Mouse (Mus musculus) kidney, postnatal 4 days (tissue): Measurements from ENCODE around the gene Gtf3c3.

Source experiments
- DNase-seq, 2 experiments: peaks; one replicate each; pipeline ENCODE4 v3.0.0; 2021; ENCODE audit warnings: mixed read lengths in 2 of 2

The Gtf3c3 gene

GRCm38 (mm10) chr1:54438340-54439079 lies at the start of gene Gtf3c3:
Gene Gtf3c3, minus strand, starts transcription at chr1:54438971.
- DNase-seq, result peak; percentile 87 to 89

DNA sequence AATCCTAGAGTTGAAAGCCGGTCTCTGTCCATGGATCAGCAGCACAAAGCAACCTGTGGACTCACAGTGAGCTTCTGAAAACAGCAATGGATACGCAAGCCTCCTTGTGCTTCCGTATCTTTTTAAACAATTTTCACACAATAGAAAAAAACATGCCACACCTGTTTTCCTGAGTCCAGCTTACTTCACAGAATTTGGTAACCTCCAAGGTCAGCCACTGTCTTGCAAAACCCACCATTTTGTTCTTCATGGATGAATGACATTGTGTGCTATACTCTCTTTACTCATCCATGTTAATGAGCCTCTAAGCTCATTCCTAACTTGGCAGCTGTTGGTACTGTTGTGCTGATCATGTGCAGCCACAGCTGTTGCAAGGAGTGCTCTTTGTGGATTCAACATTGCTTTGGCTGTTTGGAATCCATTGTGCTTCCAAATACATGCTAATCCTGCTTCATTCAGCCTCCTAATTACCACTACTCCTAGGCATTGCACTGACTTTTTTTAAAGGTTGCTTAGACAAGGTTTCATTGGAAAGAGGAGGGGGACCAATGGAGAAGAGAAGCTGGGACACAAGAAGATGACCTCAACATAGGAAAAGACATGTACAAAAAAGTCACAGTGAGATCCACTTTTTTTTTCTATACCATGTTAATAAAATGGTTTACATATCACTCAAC lies 46.1 kb upstream of the Gtf3c3 start:
- DNase-seq, result no peak

GRCm38 (mm10) chr1:54480491-54480890 lies 41.7 kb upstream of the Gtf3c3 start:
- DNase-seq, result no peak

- no peak for DNase-seq
These were observed 29.9 kb upstream of the Gtf3c3 start for GRCm38 (mm10) chr1:54468662-54469061.

GRCm38 (mm10) chr1:54467366-54467765 lies 28.6 kb upstream of the Gtf3c3 start:
- DNase-seq, result no peak

DNA sequence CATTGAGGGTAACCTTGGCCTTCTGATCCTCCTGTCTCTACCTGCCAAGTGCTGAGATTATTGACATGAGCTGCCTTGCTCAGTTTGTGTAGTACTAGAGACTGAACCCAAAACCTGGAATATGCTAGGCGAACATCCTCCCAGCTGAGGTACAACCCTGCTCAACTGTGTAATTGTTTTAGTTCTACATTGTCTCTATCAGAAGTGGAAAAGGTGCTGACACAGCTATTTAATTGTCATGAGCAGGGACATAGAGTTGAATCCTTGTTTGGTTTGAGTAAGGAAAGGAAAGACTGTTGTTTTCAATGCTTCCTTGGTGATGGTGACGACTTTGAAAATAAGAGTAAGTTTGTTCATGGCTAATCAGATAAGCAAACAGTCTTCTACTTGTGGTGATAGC lies 13.3 kb upstream of the Gtf3c3 start:
- DNase-seq, result no peak

DNA sequence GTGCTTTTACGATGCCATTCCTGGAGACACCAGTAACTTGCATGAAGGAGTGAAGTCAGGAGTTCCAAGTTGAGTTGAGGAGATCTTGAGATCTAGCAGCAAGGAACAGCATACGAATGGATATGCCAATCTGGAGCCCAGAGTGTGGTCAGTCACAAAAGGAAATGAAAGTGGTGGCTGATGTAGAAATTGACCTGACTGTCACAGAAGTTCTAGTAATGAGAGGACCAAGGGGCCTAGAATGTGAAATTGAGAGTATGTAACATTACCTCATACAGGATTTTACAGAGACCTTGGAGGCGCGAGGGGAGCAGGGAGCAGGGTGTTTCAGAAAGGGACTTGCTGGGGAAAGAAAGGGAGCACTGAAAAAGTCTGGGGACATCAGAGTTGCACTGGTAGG lies 10.1 kb upstream of the Gtf3c3 start:
- no peak for DNase-seq

DNA sequence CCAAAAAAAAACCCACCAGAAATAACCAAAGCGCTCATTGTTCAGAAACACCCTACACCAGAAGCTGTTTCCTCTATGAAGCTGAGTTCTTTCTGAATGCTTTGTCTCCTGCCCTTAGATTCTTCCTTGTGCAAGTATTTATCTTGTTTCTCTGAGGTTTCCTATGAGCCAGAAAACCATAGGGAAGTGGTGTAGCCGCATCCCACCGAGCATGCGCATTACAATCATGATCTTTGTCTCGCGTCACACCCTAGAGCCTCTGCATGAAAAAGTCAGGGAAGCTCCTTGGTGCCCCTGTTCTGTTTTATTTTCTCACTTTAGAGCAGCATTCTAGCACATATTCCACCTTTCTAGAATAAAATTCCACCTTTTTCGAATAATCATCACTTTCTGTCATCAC lies 4.9 kb upstream of the Gtf3c3 start:
- DNase-seq, result no peak

DNA sequence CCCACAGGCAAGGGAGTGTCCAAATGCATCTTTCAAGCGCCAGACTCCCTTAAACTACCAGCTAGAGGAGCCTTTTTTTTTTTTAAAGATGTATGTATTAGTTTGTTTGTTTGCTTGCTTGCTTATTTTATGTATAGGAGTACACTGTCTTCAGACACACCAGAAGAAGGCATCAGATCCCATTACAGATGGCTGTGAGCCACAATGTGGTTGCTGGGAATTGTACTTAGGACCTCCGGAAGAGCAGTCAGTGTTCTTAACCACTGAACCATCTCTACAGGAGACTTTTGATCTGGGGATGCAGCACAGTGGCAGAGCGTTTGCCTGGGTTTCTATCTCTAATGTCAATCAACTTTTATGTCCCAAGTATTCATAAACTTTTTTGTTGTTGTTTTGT lies 307 bp upstream of the Gtf3c3 start:
- DNase-seq, result no peak

GRCm38 (mm10) chr1:54422195-54422750 lies 16.5 kb downstream of the Gtf3c3 start:
- no peak for DNase-seq

- no peak for DNase-seq
These were observed 17.1 kb downstream of the Gtf3c3 start for GRCm38 (mm10) chr1:54421670-54422069.

DNA sequence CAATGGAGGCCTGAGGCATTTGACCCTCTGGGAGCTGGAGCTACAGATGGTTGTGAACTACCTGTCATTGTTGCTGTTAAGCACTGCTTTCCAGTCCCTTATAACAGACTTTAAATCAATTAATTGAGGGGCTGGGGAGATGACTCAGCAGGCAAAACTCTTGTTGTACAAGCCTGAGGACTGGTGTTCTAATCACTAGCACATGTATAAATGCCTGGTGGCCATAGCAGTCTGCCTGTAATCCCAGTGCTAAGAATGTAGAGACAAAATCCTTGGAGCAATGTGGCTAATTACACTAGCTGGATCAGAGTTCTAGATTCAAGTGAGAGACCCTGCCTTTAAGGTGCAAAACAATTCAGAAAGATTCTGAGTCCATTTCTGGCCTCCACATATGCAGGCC lies 36.0 kb downstream of the Gtf3c3 start:
- DNase-seq, result no peak

DNA sequence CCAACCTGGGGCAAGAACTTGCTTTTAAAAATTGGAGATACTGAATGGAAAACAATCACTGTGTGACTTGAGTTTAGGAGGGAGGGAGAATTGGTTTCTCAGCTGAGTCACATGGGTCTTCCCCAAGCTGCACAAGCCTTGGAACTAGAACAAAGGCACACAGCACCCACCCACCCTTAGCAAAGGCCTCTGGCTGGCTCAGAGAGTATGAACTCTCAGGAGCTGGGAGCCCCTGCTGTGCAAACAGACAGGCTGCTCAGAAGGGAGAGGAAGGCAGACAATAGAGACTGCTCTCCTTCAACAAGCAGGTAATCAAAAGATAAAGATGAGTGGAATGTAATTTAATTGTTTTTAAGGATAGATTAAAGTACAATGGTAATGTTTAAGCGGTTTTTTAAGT lies 54.5 kb downstream of the Gtf3c3 start:
- no peak for DNase-seq

DNA sequence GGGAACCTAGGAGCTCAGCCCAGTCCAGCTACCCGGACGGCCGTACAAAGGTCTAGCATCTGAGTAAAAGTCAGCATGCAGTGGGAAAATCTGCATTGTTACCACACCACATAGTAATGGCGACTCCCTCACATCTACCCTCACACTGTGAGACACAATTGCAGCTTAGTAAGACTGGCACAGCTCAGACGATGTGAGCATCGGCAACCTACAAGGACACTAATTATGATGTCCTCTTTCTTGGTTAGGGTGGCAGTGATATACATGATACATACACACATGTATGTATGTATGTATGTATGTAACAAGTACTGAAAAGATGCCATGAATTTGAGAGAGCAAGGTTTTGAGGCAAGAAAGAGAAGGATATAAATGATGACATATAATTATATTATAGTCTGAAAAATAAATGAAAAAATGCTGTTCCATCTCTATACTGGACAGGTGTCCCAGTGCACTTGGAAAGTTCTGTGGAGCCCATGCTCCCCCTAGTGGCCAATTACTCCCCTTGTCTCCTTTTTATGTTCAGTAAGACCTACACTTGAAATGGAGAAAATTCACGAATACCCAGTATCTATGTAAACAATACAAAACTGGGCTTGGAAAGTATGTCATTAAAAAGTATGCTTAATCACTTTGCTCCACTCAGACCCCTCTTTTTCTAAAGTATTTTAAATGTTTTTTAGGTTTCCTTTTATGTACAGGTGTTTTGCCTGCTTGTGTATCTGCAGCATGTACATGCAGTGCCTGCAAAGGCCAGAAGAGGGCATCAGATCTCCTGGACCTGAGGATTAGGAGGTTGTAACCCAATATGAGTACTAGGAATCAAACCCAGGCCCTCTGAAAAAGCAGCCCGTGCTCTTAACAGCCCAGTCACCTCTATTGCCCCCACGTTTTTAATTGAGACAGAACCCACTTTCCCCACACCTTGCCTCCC lies 57.5 kb downstream of the Gtf3c3 start:
- peak; percentile 74 to 80 for DNase-seq

DNA sequence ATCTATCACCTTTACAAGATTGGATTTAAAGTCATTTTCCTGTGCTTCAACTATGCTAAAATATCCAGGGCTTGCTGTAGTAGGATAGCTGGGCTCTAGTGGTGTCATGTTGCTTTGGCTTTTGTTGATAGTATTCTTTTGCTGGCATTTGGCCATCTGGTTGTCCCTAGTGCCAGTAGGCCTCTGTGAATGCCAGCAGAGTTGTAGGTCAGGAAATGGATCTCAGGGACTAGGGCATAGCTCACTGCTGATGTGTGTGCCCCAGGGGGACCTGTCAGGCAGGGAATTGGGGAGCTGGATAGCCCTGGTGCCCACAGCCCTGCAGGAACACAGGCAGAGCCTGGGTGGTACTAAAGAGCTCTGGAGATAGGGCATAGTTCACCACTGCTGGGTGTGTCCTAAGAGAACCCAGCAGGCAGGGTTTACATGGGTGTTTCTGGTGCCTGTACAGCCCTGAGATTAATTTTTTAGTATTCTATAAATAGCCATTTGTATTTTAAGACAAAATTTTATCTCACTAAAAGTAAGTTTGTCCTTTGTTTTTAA lies 61.2 kb downstream of the Gtf3c3 start:
- peak in 1 of 2 experiments; percentile 2 for DNase-seq

DNA sequence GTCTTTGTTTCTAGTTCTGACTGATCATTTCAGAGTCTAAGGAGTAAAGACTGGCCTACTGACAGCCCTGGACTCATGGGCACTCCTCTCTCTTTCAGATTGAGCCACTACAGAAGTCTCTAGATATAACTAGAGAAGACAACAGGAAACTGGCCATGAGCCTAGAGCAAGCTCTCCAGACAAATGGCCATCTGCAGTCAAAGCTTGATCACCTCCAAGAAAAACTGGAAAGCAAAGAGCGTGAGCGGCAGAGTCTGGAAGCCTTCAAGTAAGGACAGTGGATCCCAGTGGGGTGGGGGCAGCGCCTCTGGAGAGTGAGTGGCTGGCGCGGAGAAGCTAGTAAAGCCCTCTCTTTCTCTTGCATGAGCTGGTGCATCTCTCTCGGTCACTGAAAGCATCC lies 82.2 kb downstream of the Gtf3c3 start:
- DNase-seq, result no peak

GRCm38 (mm10) chr1:54355485-54355884 lies 83.3 kb downstream of the Gtf3c3 start:
- no peak for DNase-seq

- no peak for DNase-seq
These were observed 84.0 kb downstream of the Gtf3c3 start for GRCm38 (mm10) chr1:54354786-54355185.
